Mouse (Mus musculus) liver, postnatal 0 days (tissue): ENCODE results near the gene Chn1.

Source experiments
- CTCF ChIP-seq: sonication (generic); IDR thresholded peaks from 2 replicates; pipeline ENCODE4 v1.5.1; 2016; ENCODE audit warnings: antibody characterized with exemption, low read depth
- EP300 ChIP-seq: IDR thresholded peaks from 2 replicates; pipeline ENCODE4 v1.6.1; 2016; ENCODE audit warnings: antibody characterized with exemption, low read depth, mild to moderate bottlenecking

DNA sequence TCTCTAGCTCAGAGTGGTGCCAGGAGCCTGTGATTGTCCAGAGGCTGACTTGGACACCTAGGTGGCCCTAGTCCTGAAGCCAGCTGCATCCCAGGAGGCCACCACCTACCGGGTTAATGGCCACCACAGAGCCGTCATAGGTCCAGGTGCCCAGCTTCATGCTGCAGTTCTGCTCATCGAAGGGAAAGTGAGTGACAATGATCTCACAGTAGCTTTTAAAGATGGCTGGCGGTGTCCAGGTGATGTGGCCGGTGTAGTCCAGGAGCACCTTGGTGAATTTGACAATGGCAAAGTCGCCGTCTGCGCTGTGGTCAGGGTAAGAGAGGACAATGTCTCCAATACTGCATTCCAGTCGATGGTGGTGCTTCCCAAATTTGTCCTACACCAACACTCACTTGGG is 203.8 kb downstream of the Chn1 start:
- TF ChIP-seq CTCF (no peak), EP300 (no peak)
